Mouse (Mus musculus) lung, postnatal 36 days (tissue): Measurements from ENCODE around the gene Smc4.
"Not testable (repeated sequence)": the region's sequence is repeated elsewhere in the genome, so short reads cannot be mapped to it uniquely, and the experiment has no call there.

Source experiments
- DNase-seq: peaks from one replicate; pipeline ENCODE4 v3.0.0; 2022; ENCODE audit warnings: mixed read lengths

Smc4 gene

DNA sequence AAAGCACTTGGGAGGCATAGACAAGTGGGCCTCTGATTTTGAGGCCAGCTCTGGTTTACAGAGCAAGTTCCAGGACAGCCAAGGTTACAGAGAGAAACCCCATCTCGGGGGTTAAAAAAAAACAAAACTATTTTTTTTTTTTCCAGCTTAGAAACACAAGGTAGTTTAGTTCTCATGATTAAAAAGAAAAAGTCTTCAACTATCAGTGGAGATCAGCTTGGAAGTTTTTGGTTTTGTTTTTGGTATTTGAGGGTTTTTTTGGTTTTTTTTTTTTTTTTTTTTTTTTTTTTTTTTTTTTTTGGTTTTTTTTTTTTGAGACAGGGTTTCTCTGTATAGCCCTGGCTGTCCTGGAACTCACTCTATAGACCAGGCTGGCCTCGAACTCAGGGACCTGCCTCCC is 14.1 kb downstream of the Smc4 start:
- DNase-seq: not testable (repeated sequence)

DNA sequence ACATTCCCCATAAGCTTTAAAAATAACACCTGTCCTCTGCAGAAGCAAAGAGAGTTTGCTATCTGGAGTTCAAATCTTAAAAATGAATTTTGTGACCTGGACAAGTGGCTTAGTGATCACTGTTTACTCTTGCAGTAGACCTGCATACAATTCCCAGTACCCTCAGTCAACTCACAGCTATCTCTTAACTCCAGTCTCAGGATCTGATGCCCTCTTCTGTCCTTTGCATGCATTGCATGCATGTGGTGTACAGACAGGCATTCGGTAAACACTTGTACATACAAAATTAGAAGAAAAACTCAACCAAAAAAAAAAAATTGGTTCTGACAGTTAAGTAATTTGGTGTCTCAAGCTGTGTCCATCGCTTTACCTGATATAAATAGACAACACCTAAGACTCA is 15.7 kb downstream of the Smc4 start:
- DNase-seq: peak; percentile 27

DNA sequence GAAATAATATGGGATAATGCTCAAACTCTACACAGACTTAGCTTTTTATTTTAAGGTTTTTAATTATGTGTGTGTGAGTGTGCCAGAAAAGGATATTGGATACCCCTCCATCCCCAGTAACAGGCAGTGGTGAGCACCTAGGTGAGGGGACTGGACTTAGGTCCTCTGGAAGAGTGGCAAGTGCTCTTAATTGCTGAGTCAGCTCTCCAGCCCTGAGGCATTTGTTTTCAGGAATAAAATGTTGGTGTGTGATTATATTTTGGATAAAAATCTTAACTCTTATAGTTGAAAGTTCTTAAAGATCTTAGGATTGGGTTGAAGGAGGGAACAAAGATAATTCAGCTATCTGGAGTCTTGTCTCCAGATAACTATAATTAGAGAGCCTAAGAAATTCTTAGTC is 16.2 kb downstream of the Smc4 start:
- DNase-seq: no peak

DNA sequence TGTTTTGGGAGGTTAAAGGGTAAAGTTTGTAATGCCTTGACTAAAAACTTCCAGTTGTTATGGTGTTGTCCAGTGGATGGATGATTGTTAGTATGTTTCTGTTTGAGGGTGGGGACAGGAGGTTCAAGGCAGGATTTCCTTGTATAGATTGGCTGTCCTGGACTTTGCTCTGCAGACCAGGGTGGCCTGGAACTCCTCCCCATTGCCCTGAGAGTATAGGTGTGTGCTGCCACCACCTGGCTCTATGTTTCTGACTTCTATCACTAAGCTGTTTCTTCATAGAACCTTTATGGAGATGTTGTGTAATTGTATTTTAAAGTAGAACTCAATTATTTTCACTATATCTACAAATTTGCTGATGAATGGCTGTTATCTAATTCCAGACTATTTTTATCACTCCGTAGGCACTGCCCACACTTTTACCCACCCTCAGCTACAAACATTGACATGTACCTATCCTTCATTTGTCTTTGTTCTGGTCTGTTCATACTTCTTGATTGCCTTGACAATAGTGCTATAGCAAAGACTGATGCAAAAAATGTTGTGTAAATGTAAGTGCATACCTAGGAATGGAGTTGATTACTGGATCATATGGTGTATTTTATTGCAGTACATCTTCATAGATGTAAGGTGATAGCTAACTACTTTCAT is 21.7 kb downstream of the Smc4 start:
- peak; percentile 30 for DNase-seq

DNA sequence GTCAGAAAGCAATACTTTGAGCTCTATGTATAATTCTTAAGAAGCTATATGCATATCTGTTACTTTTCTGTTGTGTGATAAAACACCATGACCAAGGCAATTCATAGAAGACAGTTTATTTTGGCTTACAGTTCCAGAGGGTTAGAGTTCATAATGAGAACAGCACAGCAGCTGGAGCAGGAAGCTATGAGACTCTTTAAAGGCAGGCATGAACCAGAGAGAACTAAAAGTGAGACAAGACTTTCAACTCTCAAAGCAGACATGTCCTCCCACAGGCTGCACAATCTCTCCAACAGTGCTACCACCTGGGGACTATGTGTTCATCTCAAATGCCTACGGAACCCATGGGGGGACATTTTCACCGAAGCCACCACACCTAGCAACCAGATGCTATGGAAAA is 35.6 kb downstream of the Smc4 start:
- DNase-seq: no peak

DNA sequence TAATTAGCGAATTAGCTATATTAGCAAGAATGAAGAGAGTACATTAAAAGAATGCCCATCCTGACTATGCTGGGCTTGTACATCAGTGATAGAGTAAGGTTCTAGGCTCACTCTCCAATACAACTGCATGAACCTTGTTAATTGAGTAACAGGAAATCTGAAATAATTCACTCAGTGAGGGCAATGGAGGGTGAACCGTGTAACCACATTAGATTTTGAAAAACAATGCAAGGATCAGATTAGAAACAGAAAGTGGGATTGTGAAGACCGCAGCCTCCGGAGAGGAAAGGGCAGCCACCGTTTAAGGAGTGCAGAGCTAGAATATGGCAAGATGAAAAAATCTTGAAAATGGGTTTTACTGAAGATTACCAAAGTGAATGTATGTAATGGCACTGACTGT is 36.8 kb downstream of the Smc4 start:
- peak; percentile 21 for DNase-seq

DNA sequence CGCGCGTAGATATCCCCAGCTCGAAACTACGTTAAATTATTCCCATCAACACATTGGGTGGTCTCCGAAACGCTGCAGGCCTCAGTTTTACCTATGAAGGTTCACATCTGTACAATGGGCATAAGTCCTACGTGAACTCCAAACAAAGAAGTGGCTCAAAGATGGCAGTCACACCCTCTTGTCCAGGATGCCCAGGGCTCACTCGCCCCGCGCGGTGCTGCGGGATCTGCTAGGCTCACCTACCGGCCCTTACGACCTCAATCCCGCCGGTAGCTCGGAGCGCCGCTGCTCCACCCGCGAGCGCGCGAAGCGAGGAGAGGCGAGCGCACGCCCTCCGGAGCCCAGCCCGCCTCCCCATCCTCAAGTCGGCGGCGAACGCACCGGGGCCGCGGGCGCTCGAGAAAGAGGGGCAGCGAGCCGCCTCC is 39.6 kb downstream of the Smc4 start:
- peak; percentile 21 for DNase-seq

DNA sequence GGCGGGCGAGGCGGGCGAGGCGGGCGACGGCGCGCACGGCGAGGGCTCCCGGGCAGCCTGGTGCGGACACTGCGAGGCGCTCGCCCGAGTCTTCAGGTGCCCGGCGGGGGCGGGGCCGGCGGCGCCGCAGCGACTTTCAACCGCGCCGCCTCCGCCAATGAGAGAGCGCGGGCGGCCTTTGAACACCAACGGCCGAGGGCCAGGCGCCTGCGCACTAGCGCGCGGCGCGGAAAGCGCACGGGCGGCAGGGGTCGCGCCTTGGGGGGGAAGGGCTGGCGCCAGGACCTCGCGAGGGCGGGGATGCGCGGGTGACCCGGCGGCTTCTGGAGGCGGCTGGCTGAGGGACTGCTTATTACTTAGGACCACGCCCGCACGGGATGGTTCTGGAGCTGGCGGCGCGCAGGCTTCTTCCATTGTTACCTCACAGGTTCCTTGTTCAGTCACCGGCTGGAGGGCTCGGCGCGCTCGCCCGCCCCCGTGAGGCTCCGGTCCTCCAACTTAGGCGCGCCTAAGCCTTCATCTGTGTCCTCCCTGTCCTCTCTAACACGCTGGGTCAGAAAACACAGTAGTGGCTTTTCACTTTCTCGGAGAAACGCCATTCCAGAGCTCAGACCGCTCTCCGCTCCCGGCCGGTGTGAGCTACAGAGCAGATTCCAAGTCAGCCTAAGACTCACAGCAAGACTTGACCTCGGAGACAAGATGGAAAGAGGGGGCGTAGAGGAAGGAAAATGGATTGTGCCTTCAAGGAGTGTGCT is 40.3 kb downstream of the Smc4 start, which contains the start of gene Trim59:
Gene Trim59, minus strand, starts transcription at position 111 of the 755 bp plus-strand sequence.
- peak; percentile 94 for DNase-seq

DNA sequence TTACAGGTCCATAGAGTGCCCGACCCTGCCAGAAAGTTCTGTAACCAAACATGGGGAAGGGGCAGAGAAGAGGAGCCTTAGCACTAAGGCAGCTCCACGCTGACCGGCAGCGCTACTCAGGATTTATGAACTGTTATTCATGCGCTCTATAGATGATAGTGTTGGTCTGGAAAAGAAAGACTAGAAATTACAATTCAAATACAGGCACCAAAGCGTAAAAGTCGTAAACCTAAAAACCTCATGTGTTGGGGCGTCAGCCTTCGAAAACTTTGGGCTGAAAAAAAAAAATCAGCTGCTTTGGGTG is 40.8 kb downstream of the Smc4 start:
- no peak for DNase-seq

DNA sequence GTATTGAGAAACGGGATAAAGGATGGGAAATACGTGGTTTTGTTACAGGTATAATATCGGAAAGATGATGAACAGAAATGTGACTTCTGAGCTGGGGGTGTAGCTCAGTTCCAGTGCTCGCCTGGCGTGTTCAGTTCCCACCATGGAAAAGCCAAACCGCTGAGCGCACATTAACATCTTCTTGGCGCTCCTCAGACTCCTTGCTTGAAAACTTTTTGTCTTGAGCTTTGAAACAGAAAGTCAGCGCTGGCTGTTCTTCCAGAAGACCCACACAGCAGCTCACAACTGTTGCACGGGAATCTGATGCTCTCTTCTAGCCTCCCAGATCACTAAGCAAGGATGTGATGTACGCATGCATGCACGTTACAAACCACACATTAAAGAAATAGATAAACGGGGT is 41.2 kb downstream of the Smc4 start:
- no peak for DNase-seq

DNA sequence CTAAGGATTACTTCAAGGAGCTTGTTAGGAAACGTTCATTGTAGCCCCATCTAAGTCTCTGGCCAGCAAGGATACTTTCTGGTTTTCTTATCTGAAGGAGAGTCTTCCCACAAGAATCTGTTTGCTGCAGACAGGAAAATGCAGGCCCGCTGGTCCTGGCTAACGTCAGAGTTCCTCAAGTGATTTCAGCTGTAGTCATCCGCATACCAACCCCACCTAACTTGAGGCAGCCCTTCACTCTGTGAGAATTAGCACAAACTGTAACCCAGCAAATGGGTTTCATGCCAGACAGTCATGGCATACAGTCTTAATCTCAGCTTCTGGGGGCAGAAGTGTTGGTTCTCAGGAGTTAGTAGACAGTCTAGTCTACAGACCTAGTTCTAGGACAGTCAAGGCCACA is 42.0 kb downstream of the Smc4 start:
- peak; percentile 45 for DNase-seq

DNA sequence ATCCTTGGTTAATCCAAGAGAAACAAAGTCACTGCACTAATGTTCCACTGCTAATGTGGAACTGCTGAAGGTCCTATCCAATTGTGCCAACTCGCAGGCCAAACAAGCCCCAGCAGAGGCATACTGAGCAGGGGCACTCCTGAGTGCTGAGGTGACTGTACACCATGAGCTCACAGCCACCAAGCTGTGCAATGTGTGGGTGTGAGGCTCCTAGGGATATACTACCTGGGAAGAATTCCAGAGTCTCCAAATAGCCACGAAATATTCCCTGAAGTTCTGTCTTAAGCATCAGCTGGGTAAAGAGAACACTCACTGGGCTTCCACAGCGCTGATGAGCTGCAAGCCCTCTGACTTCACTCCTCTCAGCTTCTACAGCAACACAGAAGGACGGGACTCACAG is 43.1 kb downstream of the Smc4 start:
- DNase-seq: no peak

DNA sequence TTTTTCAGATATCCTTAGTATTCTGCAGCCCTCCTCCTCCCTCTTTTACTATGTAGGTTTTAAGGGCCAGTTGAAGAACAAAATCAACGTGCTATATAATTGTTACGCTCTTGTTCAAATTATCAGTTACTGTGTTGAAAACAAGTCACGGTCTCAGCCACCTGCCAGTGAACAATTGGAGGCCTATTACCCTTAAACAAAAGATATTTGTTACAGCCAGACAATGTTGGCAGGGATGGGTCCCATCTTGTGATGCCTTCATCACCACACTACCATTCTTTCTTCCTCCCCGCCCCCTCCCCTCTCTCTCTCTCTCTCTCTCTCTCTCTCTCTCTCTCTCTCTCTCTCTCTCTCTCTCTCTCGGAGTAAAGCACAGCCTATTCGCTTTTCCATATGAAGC is 44.5 kb downstream of the Smc4 start:
- no peak for DNase-seq

DNA sequence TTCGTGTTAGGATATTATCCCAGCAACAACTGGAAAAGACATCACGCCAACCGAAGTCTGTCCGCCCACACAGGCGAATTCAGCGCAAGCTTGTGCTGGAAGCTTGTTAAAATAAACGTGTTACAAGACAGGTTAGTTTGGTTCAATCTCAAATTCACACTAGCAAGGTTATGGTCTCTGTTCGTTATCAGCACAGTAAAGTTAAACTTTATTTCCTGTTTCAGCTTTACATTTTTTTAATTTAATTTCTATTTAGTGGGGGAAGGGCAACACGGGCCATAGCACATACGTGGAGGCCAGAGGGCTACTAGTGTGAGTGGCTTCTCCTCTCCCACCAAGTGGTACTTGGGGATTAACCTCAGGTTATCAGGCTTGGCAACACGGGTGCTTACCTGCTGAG is 47.4 kb downstream of the Smc4 start:
- no peak for DNase-seq

DNA sequence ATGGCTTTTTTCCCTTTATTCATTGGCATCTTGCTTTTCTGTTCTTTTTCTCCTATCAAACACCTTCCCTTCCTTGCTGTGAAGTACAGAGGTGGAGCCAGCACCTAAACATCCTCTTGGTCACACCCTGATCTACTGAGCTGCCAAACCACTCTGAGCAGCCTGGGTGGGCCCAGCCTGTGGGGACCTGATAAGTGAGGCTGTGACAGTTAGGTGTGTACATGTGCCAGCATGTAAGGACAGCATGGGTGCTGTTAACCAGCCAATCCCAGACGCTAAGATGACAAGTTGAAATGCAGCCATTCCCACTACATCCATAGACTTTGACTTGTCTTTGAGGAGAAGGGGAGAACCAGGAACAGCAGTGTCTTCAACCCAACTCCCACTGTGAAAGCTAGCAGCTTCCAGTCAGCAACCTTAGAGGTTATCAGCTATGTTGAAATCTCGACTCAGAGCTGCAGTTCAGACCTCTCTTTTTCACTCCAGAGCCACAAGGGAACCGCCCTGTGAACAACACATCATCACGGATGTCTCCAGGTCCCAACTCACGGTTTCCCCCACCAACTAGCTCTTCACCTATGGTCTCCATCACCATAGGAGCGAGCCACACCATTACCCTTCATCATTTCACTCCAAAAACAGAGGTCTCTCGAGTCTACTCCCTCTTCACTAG is 50.4 kb downstream of the Smc4 start:
- DNase-seq: no peak

DNA sequence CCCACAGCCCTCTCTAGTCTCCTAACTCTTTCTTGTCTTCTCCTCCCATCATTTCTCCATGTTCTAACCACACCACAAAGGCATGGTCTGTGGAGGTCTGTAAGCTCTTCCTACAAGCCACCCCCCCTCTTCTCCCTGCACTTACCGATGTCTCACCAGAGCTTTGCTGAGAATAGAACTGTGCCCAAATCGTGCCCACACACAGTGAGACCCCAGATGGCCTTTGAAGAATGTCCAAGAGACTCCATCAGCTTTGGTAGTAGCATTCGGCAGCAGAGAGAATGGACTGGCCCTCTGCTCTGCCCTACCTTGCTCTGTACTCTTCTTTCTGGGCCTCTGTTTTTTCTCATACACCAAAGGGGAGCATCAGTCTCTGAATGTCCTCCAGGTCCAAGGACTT is 51.3 kb downstream of the Smc4 start:
- DNase-seq: no peak

DNA sequence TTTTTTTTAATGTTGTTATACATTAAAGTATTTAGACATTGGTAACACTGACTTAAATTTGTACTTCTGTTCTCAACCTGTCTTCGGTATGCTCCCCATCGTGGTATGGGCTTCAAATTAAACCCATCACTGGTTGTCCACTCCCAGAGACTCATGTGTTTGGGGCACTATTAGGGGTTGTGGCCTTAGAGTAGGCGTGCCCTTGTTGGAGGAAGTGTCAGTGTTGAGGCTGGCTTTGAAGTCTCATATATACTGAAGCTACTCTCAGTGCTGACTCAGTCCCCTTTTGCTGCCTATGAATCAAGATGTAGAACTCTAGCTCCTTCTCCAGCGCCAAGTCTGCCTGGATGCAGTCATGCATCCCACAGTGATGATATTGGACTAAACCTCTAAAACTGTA is 56.1 kb downstream of the Smc4 start:
- no peak for DNase-seq

DNA sequence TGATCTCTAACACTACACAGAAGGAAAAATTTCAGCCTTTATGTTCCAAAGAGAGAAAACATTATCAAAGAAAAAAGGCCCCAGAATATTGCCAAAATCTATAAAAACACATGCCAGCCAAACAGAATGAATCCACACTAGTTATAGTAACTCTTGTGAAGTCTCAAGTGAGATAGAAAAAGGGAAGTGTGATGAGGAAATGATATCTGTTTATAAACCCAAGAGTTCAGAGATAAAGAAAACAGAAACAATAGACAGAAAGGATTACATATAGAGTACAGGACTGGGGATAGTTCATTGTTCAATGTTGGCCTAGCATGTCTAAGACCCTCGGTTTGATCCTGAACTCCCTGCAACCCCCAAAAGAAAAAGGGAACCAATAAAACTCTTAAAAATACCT is 58.2 kb downstream of the Smc4 start:
- no peak for DNase-seq

DNA sequence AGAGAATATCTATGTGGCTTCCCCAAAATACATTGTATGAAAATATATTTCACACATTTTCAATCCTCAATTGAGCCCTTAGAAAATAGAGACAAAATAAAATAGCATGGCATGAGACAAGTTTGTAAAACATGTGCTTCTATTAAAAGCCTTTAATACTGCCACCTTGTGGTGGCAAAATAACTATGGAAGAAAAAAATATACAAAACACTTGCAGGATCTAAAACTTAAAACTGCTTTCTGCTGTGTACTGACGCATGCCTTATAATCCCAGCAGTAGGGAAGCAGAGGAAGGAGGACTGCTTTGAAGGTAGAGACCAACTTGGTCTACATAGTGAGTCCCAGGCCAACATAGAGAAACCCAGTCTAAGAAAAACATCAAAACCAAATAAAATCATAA is 59.5 kb downstream of the Smc4 start:
- peak; percentile 32 for DNase-seq
